Mouse (Mus musculus) ovary, postnatal 14 days (tissue): ENCODE data around the gene Gls2.

ENCODE experiments used
- DNase-seq: peaks from one replicate; pipeline ENCODE4 v3.0.0; 2022; ENCODE audit warnings: low spot score

Gls2 gene

DNA sequence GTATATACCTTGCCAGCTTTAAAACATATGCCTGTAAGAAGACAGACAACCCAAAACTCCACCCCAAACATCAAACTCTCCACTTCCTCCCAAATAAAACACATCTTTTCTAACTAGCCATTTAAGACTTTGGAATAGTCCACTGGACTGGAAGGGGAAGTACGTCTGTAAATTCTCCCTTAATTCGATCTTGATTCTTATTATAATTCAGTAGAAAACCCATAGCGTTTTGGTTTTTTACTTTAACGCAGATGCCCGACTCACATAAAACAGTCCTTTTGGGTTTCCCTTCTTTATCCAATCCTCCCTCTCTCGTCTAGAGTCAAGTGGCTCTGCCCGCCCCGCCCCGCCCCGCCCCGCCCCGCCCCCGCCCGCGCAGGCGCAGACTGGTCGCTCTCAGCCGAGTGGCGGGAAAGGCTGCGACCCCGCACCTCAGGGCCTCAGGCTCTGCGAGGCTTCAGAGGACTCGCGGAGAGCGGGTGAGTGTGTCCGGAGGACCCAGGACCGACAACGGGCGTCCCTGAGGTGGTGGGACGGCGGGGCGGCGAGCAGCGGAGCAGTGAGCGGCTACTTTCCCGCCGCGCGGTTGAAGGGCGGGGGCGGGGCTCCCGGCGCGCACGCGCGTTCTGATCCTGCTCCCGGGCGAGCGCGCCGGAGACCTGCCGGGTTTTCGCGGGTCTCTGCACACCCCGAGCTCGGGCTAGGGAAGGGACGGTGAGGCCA, 37.6 kb downstream of the Gls2 start, which contains the start of gene Timeless:
Timeless (plus strand) TSS at position 369 of the 723 bp plus-strand sequence.
- DNase-seq = peak; percentile 83

DNA sequence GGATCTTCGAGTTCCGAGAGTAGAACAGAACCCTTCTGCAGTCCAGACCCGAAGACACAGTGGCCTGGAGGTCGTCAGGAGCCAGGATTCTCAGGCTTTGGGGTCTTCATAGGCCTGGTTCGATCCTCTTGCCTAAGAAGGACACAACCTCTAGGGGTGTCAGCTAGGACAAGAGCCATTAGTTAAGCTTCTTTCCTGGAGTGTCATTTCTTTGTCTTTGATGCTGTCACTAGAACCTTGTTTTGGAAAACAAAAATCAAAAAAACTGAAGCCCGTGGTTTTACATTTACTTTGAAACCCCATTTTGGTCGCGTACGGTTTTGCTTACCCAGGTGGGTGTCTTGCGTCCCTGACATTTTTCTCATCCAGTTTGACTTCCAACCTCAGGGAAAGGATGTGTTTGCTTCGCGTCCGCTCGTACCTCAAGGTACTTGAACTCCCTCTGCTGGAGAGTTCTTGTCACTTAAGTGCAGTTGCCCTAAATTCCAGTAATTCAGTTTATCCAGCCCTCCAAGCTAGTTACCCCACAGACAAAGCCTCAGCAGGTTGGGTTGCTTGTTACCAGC, 38.2 kb downstream of the Gls2 start:
- peak; percentile 41 for DNase-seq

DNA sequence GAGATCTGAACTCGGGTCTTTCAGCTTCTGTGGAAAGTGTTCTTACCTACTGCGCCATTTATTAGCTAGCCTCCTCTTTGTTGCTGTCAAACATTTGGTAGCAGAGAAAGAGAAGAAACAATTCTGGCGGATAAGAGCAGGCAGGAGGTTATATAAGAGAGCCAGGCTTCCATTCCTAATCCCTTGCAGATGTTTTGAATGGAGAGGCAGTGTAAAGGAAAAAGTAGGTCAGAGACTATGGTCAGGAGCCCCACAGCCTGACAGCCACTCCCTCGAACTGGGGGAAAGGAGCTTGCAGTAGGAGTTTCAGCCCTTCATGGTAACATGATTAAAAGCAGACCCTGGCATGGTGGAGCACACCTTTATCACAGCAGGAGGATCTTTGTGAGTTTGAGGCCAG, 42.1 kb downstream of the Gls2 start:
- no peak for DNase-seq

DNA sequence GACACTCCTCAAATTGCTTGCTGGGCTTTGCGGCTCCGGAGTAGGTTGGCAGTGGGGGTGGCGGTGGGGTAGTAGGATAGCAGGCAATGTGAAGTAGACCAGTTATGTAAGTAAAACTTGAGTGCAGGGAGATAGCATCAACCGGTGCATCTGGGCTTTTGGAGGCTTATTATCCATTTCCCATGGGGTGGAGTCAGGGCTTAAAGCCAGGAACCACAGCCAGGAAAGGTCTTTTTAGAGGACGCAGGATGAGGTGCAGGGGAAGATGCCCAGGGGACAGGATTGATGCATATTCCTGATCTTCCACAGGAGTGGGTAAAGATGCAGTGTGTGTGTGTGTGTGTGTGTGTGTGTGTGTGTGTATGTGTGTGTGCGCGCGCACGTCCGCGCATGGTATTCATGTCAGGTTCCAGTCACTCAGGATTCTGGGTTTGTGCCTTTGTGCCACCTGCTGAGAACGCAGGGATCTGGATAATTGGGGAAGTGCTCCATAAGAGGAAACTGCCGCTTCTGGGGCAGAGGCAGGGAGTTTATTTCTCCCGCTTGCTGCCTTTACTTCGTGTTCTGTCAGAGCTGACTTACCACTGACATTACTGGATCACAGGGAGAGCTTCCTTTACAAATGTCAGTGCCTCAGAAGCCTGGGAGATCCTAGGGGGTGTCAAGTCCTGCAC, 43.7 kb downstream of the Gls2 start:
- peak; percentile 13 for DNase-seq

DNA sequence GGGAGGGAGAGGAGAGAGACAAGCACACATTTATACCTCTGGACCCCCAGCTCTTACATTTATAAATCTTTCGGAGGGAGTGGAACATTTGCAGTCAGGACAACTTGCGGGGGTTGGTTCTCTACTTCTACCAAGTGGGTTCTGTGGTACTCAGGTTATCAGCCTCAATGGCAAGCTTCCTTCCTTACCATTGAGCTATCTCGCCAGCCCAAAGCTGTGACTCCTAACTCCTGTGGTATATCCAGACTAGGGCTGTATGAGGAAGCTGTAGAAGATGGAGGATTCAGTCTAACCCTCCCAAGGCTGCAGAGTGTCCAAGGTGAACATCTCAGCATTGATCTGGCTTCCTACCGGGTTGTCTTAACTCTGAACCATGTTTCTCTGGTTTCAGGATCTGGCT, 44.9 kb downstream of the Gls2 start:
- DNase-seq = no peak

DNA sequence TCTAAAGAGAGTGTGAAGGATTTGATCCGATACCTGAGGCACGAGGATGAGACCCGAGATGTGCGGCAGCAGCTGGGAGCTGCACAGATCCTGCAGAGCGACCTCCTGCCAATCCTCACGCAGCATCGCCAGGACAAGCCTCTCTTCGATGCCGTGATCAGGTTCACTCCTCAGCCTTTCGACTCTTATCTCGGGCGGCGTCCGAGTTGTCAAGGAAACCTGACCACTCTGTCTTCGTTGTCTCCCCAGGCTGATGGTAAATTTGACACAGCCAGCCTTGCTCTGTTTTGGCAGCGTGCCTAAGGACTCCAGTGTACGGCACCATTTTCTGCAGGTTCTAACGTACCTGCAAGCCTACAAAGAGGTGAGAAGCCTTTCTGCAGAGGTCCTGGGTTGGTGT, 45.9 kb downstream of the Gls2 start:
- DNase-seq = no peak

DNA sequence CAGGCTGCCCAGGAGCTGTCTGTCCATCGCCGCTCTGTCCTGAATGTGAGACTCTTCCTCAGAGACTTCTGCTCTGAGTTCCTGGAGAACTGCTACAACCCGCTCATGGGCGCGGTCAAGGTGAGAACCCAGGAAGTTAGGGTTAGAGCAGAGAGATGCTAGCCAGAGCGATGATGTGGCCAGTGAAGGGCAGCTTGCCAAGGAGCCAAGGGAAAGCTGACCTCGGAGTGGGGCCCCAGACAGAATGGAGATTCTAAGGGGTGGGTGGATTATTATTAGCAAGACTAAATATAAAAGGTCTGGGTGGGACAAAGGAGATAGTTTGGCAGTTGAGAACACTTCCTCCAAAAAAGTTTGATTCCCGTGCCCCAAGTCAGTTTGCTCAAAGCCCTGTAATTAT, 49.0 kb downstream of the Gls2 start:
- no peak for DNase-seq

DNA sequence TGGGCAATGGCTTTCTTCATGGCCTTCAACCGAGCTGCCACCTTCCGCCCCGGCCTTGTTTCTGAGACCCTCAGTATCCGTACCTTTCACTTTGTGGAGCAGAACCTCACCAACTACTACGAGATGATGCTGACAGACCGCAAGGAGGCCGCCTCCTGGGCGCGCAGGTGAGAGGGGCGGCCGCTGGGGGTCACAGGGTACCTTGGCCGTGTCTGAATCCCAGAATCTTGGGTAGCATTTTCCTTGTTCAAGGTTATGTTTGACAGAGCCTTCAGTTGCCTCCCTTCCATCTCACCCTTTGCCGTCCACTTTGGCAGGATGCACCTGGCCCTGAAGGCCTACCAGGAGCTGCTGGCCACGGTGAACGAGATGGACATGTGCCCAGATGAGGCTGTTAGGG, 49.9 kb downstream of the Gls2 start:
- no peak for DNase-seq

DNA sequence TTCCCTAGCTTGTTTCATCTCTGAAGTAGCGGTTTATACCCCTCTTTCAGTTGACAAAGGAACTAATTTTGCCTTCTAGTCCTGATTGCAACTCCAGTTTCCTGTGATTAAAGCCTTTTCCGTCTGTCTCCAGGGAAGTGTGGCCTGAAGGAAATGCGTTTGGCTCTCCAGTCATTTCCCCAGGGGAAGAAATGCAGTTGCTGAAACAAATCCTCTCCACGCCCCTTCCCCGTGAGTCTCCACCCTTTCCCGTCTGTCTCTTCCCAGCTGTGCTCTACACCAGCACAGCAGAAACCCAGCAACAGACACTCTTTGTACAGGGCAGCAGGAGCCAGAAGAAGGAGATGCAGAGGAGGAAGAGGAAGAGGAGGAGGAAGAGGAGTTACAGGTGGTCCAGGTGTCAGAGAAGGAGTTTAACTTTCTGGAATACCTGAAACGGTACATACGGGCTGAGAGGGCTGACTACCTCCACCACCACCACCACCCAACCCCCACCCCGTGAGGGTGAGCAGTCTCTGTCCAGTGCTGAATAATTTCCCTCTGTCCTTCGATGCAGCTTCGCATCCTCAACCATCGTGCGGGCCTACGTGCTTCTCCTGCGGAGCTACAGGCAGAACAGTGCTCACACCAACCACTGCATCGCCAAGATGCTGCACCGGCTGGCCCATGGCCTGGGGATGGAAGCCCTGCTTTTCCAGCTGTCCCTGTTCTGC, 52.9 kb downstream of the Gls2 start:
- DNase-seq = no peak

DNA sequence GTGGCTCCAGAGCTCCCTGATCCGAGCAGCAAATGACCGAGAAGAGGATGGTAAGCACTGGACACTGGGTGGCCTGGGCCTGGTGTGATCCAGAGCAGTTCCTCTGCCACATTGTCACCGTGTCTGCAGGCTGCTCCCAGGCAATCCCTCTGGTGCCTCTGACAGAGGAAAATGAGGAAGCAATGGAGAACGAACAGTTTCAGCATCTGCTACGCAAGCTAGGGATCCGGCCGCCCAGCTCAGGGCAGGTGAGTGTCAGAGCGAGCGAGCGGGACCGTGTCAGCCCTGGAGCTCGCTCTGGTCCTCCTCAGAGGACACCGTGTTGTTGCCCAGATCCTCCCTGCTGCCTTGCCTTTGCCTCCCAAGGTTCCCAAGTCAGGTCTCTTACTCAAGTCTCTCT, 56.3 kb downstream of the Gls2 start:
- no peak for DNase-seq

DNA sequence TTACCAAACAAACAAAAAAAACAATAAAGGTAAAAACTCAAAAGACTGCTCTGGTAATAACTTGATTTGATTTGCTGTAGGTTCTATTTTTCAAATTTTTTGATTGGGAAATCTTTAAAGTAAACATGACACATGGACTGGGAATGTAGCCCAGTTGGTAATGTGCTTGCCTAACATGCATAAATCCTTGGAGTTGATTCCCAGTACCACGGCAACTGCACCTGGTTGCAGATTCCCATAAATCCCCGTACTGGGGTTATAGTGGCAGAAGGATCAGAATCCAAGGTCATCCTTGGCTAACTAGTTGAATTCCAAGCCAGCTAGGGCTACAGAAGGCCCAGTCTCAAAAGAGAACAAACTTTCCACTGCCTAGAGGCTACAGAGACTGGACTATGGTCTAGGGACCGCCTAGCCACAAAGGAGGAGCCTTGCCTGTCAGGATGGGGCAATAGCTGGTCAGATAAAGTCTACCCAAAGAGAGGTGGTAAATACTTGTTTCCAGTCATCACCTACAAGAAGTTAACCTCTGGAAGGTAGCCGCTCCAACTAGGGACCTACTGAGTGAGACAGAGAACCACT, 59.5 kb downstream of the Gls2 start, which contains the start of gene Apon:
Apon (plus strand) TSS at position 420 of the 579 bp plus-strand sequence.
- no peak for DNase-seq

DNA sequence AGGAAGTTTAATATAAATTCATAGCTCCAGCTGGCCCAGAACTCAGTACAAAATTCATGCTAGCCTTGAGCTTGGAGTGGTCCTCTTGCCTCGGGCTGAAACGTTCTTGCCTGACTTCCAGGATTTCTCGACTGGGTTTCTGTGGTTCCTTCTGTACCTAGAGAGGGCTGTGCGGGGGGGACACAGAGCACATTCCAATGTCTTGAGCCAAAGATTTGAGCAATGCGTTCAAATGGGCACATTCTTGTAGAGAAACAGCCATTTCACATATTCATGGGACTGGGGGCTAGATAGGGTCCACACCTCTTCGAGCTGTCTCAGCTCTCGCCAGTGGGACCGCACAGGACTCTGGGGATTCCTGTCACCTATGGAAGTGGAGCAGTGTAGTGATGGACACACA, 61.7 kb downstream of the Gls2 start:
- no peak for DNase-seq

DNA sequence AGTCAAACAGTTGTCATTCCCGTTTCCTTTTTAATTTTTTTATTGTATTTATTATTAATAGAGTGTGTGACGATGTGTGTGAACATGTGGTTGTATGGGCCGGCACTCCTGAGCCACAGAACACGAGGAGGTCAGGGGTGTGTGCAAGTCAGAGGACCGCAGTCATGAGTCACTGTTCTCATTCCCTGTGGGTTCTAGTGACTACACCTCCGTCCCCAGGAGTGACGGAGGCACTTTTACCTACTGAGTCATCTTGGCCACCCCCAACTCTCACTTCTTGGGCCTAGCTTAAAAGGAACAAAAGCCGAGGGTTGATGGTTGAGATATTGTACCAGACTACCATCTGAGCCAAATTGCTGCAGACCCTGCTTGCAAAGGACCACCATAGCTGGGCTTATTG, 62.1 kb downstream of the Gls2 start:
- no peak for DNase-seq

DNA sequence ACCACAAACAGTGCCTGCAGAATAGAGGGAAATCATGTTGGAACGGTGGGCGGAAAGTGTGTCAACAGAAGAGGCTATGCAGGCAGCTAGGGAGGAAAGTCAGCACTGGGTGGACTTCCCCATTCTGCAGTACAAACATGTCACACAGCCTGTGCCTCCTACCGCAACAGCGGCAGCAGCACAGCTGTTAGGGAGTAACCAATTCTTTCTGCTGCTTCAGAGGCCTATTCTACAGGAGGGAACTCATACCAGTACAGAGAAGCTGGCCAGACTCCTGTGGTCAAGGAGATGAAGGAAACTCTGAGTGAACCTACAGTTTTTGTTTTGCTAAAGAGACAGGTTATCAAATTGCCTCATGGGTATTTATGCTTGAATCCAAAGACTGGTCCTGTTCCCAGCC, 64.7 kb downstream of the Gls2 start:
- no peak for DNase-seq
